Mouse (Mus musculus): ENCODE data around the gene Cbx3. TPM values are rescaled to one million over a fixed set of nuclear protein-coding genes. Genes with fewer than 3 reads are reported as not detected.

Gene Cbx3
- polyA plus RNA-seq, 1 experiment from 2014 or later: 619 TPM

DNA sequence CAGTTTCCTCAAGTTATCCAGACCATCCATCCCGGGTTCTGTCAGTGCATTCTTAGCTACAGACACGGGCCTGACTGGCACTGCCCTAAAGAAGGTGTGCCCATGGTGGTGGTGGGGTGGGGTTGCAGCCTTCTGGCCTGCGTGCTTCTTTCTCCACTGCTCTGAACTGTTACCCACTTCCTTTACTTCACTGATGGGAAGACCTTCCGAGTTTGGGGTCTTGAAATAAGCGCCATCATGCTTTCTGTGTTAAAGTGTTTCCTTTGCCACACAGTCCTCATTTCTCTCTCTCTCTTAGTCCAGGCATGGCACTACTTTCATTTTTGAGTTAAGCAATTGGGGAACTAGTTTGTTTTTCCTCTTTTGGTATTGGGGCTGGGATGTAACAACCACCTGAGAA, 54.8 kb downstream of the Cbx3 start:
- Histone ChIP-seq H3K9ac (ENCODE audit: low read length) (no peak overlapping the region), H3K36me3 (ENCODE audit: control insufficient read depth, insufficient read depth, low read length) (no peaks in the 10 kb centered on the region), H3K9me3 (ENCODE audit: control insufficient read depth, low read length) (no peaks in the 10 kb centered on the region), H3K4me3 (ENCODE audit: low read depth, low read length) (peak overlapping the region; percentile 61), H3K4me1 (ENCODE audit: control insufficient read depth, insufficient read depth, low read length) (peaks cover 10% of the 10 kb centered on the region; the same call in 1 of the 2 replicates), H3K4me2 (ENCODE audit: low read depth) (peak overlapping the region; percentile 61), H3K27ac (ENCODE audit: low read depth, low read length) (no peak overlapping the region), H3K27me3 (ENCODE audit: control insufficient read depth, insufficient read depth, low read length) (no peaks in the 10 kb centered on the region)
- no peak for DNase-seq (ENCODE audit: low spot score)
- ATAC-seq (ENCODE audit: insufficient read depth, low FRiP score, low TSS enrichment): 0 out of 2 replicates have a peak, but pooled peaks have one; percentile 48
- WGBS: 41% methylated on average over 5 of the region's 5 CpGs

DNA sequence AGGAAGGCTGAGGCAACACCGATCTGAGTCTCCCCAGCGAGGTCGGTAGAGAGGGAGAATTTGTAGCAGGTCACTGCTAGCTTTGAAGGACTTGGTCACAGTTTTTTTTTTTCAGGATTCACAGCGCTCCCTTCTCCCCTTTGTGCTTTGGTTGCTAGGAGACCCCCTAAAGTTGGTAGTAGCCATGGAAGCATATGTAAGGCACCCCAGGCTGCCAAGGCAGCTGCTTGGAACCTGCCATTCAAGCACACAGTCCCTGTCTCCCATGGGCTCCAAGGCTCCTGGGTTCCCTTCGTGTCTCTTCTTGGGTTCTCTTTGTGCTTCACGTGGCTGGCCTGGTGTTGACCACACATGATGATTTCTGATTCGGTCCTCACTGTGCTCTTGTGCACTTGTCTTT, 59.3 kb downstream of the Cbx3 start:
- DNase-seq (ENCODE audit: low spot score) (peak; percentile 55), ATAC-seq (ENCODE audit: insufficient read depth, low FRiP score, low TSS enrichment) (no peak; the same call in 1 of the 2 replicates)
- Histone ChIP-seq H3K36me3 (ENCODE audit: control insufficient read depth, insufficient read depth, low read length) (no peaks in the 10 kb centered on the region), H3K9ac (ENCODE audit: low read length) (no peak overlapping the region), H3K4me2 (ENCODE audit: low read depth) (no peak overlapping the region), H3K27me3 (ENCODE audit: control insufficient read depth, insufficient read depth, low read length) (no peaks in the 10 kb centered on the region), H3K27ac (ENCODE audit: low read depth, low read length) (no peak overlapping the region), H3K4me1 (ENCODE audit: control insufficient read depth, insufficient read depth, low read length) (peaks cover 10% of the 10 kb centered on the region; the same call in 1 of the 2 replicates), H3K4me3 (ENCODE audit: low read depth, low read length) (no peak overlapping the region), H3K9me3 (ENCODE audit: control insufficient read depth, low read length) (no peaks in the 10 kb centered on the region)
- WGBS: 43% methylated on average over 7 of the region's 7 CpGs

Other genes starting within 250 kb of the Cbx3 start
- gene Nfe2l3, start 37.7 kb upstream of the Cbx3 start, polyA plus RNA-seq (2014; fragmentation: Nextera tagmentation; extraction: Ambion mirVana): 0.44 and 1.7 TPM in 2 replicates
- 1,446 and 1,608 TPM in 2 replicates for gene Hnrnpa2b1, start 466 bp upstream of the Cbx3 start, polyA plus RNA-seq (2014; fragmentation: Nextera tagmentation; extraction: Ambion mirVana)
- gene Snx10, start 53.5 kb downstream of the Cbx3 start, polyA plus RNA-seq (2014; fragmentation: Nextera tagmentation; extraction: Ambion mirVana): 33.2 and 40.0 TPM in 2 replicates

Data from neural tube, embryonic 11.5 days (tissue).